Mouse (Mus musculus) C2C12 (cell line): Measurements from ENCODE around the gene Lyg2. TPM values are rescaled to one million over a fixed set of nuclear protein-coding genes. Genes with fewer than 3 reads are reported as not detected.

Source experiments
- H3K27me3 ChIP-seq: one replicate; pipeline ENCODE4 v1.6.1; 2011; ENCODE audit not compliant: control insufficient read depth, insufficient read depth, insufficient read length
- H3K36me3 ChIP-seq: one replicate; pipeline ENCODE4 v1.6.1; 2011; ENCODE audit not compliant: control insufficient read depth, insufficient read depth
- H3K4me3 ChIP-seq: one replicate; pipeline ENCODE4 v1.5.1; 2011; ENCODE audit warnings: mild to moderate bottlenecking, control low read depth; ENCODE audit not compliant: poor library complexity, insufficient read depth, severe bottlenecking
- H3K79me2 ChIP-seq: one replicate; pipeline ENCODE4 v1.6.1; 2011; ENCODE audit not compliant: control insufficient read depth, insufficient read depth
- H3K79me3 ChIP-seq: one replicate; pipeline ENCODE4 v1.6.1; 2011; ENCODE audit warnings: low read depth, control low read depth
- H3ac ChIP-seq: one replicate; pipeline ENCODE3; 2011; ENCODE audit warnings: low read depth; ENCODE audit not compliant: control insufficient read depth, insufficient read length
- CEBPB ChIP-seq: IDR thresholded peaks from one replicate; pipeline ENCODE4 v1.6.1; 2011; ENCODE audit warnings: low read depth, mild to moderate bottlenecking, control low read depth, moderate library complexity
- CTCF ChIP-seq: IDR thresholded peaks from one replicate; pipeline ENCODE4 v1.5.1; 2011; ENCODE audit not compliant: control insufficient read depth, insufficient read depth, insufficient read length
- FOSL1 ChIP-seq: IDR thresholded peaks from one replicate; pipeline ENCODE4 v1.8.0; 2011; ENCODE audit warnings: mild to moderate bottlenecking, low read length; ENCODE audit not compliant: poor library complexity, insufficient read depth, severe bottlenecking
- MAX ChIP-seq: IDR thresholded peaks from one replicate; pipeline ENCODE4 v1.6.1; 2011; ENCODE audit warnings: mild to moderate bottlenecking, control low read depth
- MYOD1 ChIP-seq: IDR thresholded peaks from one replicate; pipeline ENCODE4 v1.6.1; 2011; ENCODE audit warnings: low read depth; ENCODE audit not compliant: control insufficient read depth, insufficient read length
- MYOG ChIP-seq: IDR thresholded peaks from one replicate; pipeline ENCODE4 v1.6.1; 2011; ENCODE audit not compliant: control insufficient read depth, insufficient read length; ENCODE audit errors: extremely low read depth
- USF1 ChIP-seq: IDR thresholded peaks from one replicate; pipeline ENCODE4 v1.6.1; 2011; ENCODE audit warnings: low read depth, mild to moderate bottlenecking, control low read depth, moderate library complexity
- polyA plus RNA-seq: library from polyadenylated mRNA; unstranded; fragments of >200 nt; fragmentation: generic; extraction: Trizol; gene quantifications from one replicate; pipeline ENCODE4 v1.2.1, GENCODE M21; 2012; ENCODE audit warnings: missing spikeins

The Lyg2 gene
- polyA plus RNA-seq, 1 experiment, result not detected

DNA sequence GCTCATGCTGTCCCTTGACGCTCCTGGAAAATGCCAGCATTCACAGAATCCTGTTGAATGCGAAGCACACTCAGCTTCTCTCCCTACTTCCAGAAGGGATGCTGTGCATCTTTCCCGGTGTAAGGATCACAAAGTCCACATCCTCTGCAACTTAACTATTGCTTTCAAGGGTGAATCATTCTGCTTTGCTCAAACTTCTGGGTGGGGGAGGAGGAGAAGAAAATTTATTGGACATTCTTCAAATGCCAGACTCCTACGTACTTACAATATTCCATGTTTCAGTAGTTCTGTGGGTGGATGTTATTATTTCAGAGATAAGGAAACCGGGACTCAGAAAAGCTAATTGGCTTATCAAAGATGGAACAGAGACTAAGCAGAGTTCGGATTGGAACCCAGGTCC, 1.8 kb upstream of the Lyg2 start:
- no peak for TF ChIP-seq FOSL1
- no peak for TF ChIP-seq CTCF
- no peak for TF ChIP-seq MYOD1
- TF ChIP-seq USF1, result no peak
- TF ChIP-seq MAX, result no peak
- TF ChIP-seq MYOG, result no peak
- H3ac ChIP-seq, result no peak overlapping the region
- H3K79me3 ChIP-seq, result no peaks in the 10 kb centered on the region
- H3K27me3 ChIP-seq, result peaks cover 22% of the 10 kb centered on the region
- H3K4me3 ChIP-seq, result no peak overlapping the region
- no peaks in the 10 kb centered on the region for H3K79me2 ChIP-seq
- no peaks in the 10 kb centered on the region for H3K36me3 ChIP-seq

DNA sequence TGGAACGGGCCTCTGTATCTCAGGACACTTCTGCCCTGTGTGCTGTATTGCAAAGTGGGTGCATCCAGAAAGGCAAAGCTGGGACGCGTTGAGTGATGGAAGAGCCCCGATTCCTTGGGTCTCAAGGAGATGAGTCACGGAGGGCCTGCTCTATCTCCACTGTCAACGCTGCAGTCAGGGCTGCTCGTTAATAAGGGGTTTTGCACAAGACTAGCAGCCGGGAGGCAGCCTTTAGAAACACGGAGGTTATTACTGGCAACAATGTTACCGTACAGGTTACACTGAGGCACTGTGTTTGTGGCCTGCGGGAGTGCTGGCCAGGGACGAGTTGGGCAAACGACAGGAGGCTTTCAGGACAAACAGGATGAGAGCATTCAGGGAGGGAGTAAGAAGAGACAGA, 1.4 kb upstream of the Lyg2 start:
- H3K79me2 ChIP-seq, result no peaks in the 10 kb centered on the region
- no peaks in the 10 kb centered on the region for H3K36me3 ChIP-seq
- no peak for TF ChIP-seq MYOD1
- TF ChIP-seq CEBPB, result no peak
- TF ChIP-seq USF1, result no peak
- no peak for TF ChIP-seq MYOG
- TF ChIP-seq MAX, result no peak
- no peak for TF ChIP-seq CTCF
- TF ChIP-seq FOSL1, result no peak
- H3K27me3 ChIP-seq, result peaks cover 24% of the 10 kb centered on the region
- H3K4me3 ChIP-seq, result no peak overlapping the region
- H3K79me3 ChIP-seq, result no peaks in the 10 kb centered on the region
- no peak overlapping the region for H3ac ChIP-seq

DNA sequence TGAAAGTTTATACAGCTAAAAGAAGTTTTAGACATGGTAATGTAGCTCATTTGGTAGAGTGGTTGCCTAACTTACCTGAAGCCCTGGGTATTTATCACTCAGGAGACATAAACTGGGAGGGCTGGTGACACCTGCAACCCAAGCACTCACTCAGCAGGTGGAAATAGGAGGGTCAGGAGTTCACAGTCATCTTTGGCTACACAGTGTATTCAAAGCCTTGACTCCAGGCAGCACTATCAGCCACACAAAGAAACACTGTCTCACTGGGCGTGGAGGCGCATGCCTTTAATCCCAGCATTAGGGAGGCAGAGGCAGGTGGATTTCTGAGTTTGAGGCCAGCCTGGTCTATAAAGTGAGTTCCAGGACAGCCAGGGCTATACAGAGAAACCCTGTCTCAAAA, 3.5 kb downstream of the Lyg2 start:
- Histone ChIP-seq H3K27me3 (peaks cover 26% of the 10 kb centered on the region), H3K36me3 (no peaks in the 10 kb centered on the region), H3ac (no peak overlapping the region), H3K79me2 (no peaks in the 10 kb centered on the region), H3K79me3 (no peaks in the 10 kb centered on the region), H3K4me3 (no peak overlapping the region)
- TF ChIP-seq MAX, result no peak
- TF ChIP-seq MYOG, result no peak
- TF ChIP-seq MYOD1, result no peak
- TF ChIP-seq FOSL1, result no peak
- TF ChIP-seq USF1, result no peak
- TF ChIP-seq CTCF, result no peak
- no peak for TF ChIP-seq CEBPB

DNA sequence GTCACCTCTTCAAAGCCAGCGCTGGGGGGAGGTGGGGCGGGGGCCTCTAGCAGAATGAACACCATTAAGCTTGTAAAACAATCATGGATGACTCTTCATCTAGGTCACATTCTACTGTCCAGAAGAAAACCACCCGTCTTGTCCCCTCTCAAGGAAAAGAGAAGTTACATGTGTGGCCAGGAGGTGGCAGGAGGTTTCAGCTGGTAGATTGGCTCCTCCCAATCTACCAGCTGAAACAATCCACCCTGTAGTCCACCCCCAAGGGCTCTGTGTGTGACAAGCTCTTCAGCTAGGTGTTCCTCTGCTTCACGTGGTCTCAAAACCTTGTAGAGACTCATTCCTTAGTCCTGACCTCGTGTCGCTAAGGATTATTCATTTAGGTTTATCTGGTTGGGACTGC, 13.1 kb downstream of the Lyg2 start:
- peaks cover 21% of the 10 kb centered on the region for H3K36me3 ChIP-seq
- no peaks in the 10 kb centered on the region for H3K79me3 ChIP-seq
- H3ac ChIP-seq, result no peak overlapping the region
- TF ChIP-seq CTCF (no peak), USF1 (no peak), CEBPB (no peak)
- H3K27me3 ChIP-seq, result peaks cover 8% of the 10 kb centered on the region
- no peak overlapping the region for H3K4me3 ChIP-seq
- no peaks in the 10 kb centered on the region for H3K79me2 ChIP-seq

DNA sequence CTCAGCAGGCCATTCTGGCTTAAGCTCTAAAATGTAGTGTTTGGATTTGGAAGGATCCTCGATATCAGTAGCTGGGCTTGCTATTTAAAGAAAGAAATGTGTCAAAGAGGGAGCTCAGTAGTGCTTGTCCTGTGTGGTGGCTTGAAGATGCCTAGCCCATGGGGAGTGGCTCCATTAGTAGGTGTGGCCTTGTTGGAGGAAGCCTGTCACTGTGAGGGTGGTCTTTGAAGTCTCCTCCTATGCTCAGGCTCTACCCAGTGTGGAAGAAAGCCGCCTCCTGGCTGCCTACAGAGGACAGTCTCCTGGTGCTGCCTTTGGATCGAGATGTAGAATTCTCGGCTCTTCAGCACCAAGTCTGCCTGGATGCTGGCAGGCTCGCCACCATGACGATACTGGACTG, 16.0 kb downstream of the Lyg2 start:
- H3ac ChIP-seq, result no peak overlapping the region
- peaks cover 44% of the 10 kb centered on the region for H3K36me3 ChIP-seq
- TF ChIP-seq MYOD1, result no peak
- no peak for TF ChIP-seq USF1
- TF ChIP-seq MAX, result no peak
- no peak for TF ChIP-seq CEBPB
- TF ChIP-seq FOSL1, result no peak
- TF ChIP-seq CTCF, result no peak
- no peak for TF ChIP-seq MYOG
- no peaks in the 10 kb centered on the region for H3K27me3 ChIP-seq
- no peaks in the 10 kb centered on the region for H3K79me3 ChIP-seq
- no peak overlapping the region for H3K4me3 ChIP-seq
- H3K79me2 ChIP-seq, result no peaks in the 10 kb centered on the region

DNA sequence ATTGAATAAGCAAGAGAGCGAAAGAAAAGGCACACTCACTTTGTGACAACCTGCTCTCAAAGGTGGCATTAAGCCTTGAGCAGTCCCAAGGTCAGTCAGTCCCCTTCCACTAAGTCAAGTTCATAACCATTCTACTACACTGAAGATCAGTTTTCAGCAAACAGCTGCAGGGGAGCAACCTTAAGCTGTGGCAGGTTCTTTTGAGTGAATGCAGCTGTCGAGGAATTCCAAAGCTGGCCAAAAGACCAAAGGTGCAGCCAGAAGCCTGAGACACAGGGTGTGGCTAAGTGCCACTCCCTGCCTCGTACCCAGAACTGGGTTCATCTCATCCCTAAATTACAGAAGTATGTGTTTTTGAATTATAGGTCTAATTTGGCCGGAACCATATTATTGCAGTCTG, 16.5 kb downstream of the Lyg2 start:
- Histone ChIP-seq H3K4me3 (no peak overlapping the region), H3K36me3 (peaks cover 49% of the 10 kb centered on the region)

More for the DNA sequence above, 16.5 kb downstream of the Lyg2 start:
- Histone ChIP-seq H3K79me2 (no peaks in the 10 kb centered on the region), H3K27me3 (no peaks in the 10 kb centered on the region), H3ac (no peak overlapping the region), H3K79me3 (no peaks in the 10 kb centered on the region)
- TF ChIP-seq CEBPB (no peak), FOSL1 (no peak), MAX (no peak), MYOD1 (no peak), CTCF (no peak), MYOG (no peak), USF1 (no peak)
